Mouse (Mus musculus): ENCODE data around the gene Evx1.

The Evx1 gene

DNA sequence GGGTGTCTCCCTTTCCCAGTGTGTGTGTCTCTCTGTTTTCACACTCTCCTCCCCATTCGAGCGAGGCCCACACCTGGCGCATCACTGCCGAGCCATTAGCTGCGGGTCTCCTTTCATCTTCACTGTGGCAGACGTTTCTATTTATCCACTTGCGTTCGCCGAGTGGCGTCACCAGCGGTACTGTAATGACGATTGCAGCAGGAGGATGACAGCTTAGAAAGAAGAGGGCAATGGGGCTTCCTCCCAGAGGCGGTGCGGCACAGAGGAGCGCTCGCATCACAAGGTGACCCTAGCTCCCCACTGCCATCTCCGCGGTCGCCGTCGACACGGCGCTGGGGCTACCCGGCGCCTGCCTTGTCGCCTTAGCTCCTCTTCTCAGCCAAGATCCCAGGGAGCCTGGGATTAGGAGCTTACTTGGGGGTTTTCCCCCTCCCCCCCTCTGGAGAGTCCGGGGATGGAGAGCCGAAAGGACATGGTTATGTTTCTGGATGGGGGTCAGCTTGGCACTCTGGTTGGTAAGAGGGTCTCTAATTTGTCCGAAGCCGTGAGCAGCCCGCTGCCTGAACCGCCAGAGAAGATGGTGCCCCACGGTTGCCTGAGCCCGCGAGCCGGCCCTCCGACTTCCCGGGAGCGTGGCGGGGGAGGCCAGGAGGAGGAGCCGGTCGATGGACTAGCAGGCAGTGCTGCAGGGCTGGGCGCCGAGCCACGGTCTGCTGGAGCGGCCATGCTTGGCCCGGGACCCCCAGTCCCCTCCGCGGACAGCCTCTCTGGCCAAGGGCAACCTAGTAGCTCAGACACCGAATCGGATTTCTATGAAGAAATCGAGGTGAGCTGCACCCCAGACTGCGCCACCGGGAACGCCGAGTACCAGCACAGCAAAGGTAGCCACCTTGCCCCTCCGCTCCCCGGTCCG, at the start of gene Evx1:
Gene Evx1 (plus strand): TSS at position 108 of the 913 bp plus-strand sequence.
- DNase-seq (ENCODE audit: low spot score) = no peak

DNA sequence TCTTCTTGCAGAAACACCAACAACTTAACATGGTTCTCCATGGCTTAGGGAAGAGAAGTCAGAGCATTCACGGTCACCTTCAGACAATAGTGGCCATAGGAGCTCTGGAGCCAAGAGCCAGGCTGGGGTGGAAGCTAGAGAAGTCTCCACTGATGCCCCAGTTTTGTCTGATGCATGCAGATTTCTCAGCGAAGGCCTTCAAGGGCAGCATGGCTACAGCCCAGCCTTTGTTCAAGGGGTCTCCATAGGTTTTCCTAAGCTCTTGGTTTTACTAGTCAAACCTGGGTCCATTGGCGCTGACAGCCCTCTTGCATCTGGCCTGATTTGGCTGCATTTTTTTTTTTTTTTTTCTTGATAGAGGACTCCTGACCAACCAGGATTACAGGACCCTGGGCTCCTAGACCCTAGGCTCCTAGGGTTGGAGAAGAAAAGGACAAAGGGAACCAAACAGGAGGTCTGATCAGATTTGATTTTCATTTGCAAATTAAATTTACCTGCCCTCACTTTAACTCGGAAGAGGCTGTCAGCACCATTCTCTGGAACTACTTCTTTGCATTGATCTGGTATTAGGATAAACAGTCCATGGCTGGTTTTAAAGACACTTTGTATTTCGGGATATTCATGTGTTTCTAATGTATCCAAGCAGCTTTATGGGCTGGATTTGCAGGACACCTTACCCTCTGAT, 49.0 kb upstream of the Evx1 start:
- DNase-seq (ENCODE audit: low spot score) = no peak

DNA sequence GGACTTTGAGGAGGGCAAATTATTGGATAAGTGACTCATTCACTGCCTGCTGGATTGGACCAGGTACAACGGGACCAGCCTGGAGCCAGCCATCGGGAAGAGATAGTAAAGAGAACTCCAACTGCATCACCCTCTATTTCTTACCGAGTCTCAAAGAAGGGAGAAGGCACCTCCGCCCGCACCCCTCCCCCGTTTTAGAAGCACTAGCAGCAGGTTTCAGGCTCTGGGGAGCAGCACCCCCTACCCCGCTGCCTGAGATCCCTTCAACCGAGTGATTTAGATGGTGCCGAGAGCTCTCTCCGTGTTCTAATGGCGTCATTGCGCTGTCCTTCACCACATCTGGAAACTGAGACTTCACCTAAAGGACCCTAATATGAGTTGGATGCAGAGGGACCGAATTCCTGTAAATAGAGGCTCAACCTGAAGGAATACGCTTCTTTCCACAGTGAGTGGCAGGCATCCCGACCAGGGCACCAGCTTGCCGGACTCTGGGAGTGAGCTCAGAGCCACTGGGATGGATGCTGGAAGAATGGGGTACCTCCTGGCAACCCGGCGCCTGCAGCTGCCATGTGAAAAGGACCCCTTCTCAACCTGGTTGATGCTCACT, 47.9 kb upstream of the Evx1 start:
- DNase-seq (ENCODE audit: low spot score) = no peak

DNA sequence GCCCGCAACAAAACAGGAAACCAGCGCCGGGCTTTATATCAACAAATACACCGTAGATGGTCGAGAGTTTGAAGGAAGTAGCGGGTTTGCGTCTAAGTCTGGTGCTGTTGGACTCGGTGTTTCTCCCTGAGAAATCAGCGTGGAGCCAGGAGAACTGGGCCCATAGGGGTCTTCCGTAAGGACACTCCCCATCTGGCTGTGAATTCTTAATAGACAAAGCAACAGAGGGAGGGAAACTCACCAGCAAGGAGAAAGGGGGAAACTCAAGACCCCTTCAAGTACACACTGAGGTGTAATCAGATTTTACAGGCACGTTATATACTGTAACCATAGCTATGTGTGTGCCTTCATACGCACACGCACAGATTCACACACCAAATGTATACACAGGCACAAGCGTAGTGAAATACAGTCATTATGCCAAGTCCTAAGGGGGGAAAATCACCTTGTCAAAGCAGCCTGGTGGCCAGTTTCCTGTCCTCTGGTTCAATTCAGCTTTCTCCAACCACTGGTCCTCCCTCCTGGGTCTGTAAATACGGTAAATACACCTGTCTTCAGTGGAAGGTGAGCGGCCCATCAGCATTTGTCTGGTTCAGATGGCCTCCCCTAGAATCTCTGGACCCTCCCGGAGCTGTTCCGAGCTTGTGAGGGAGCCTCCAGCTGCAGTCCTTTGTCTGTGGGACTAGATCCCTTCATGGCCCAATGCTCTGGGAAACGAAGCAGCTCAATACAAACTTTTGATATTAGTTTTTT, 47.2 kb upstream of the Evx1 start:
- DNase-seq (ENCODE audit: low spot score) = no peak

DNA sequence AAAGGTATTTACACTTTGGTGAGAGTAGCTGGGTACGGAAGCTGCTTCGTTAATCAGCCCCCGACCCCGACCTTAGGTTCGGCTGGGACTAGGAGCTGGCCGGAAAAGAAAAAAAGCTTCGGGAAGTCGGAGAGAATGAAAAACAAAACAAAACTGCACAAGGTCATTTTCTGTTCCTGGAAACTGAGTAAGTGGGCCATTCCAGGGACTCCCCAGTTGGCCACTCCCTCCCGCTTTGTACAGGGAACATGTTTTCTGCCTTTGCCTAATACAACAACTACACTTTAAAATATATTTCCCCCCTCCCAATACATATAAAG, 46.7 kb upstream of the Evx1 start:
- DNase-seq (ENCODE audit: low spot score) = no peak

DNA sequence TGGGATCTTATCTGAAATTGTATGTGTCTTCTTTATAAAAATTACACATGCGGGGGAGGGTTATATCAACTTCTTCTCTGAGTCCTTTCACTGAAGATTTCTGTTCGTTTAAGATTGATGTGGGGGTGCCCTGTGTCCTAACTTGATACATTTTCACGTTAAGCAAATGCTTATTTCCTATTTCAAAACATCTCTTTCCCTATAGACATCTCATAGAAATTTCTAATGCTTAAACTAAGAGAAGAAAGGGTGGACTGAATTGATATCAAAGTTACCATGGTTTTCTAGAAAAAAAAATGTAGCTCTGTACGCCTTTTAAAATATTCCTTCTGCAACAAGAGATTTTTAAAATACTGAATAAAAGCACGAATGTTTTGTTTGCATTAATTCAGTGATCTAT, 46.1 kb upstream of the Evx1 start:
- DNase-seq (ENCODE audit: low spot score) = no peak

DNA sequence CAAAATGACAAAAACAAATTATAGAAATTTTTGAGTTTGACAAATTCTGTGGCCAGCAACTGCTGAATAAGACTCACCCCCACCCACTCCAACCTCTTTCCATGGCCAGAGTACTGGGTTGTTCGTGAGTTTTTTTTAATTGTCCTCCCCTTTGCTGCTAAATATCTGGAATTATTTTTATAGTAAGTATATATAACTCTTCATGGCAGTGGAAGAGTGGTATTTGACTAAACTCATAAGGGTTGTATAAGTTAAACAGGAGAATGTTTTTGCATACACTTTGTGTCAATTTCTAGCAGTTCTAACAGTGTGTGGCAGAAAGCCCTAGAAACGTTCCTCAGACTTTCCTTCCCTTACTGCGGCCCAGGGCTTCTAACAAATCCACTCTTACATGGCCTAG, 45.6 kb upstream of the Evx1 start:
- no peak for DNase-seq (ENCODE audit: low spot score)

DNA sequence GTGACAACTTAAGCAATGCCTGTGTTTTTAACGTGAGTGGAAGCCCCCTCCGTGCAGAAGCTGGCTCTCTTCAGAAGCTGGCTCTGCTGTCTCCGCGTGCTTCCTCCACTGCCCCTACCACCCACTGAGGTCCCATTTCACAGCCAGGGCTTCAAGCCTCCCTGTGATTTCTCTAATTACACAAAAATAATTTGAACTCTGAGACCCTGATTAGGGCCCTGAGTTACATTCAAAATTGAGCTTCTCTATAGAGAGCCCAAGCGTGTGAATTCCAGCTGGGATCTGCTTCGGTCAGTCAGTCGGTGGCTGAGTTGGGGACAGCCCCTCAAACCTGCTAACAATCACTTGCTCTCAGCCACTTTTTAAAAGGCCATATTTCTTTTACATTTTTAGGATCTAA, 45.0 kb upstream of the Evx1 start:
- no peak for DNase-seq (ENCODE audit: low spot score)

DNA sequence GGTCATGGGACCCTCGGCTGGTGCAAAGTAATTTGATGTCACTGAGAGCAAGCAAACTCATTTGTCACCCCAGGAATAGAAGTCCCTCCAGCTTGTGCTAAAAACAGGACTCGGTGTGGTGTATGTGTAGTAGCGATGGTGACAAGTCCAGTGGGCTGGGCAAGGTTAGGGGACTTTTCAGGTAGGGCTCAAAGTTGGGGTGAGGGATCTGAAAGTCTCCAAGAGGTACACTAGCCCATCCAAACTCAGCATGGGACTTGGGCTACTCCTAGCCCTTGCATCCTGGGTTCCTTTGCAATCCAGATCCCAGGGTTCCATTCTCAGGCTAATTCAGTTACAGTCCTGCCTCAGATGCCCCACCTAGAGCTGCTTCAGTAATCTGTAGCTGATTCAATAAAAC, 44.5 kb upstream of the Evx1 start:
- DNase-seq (ENCODE audit: low spot score) = no peak

DNA sequence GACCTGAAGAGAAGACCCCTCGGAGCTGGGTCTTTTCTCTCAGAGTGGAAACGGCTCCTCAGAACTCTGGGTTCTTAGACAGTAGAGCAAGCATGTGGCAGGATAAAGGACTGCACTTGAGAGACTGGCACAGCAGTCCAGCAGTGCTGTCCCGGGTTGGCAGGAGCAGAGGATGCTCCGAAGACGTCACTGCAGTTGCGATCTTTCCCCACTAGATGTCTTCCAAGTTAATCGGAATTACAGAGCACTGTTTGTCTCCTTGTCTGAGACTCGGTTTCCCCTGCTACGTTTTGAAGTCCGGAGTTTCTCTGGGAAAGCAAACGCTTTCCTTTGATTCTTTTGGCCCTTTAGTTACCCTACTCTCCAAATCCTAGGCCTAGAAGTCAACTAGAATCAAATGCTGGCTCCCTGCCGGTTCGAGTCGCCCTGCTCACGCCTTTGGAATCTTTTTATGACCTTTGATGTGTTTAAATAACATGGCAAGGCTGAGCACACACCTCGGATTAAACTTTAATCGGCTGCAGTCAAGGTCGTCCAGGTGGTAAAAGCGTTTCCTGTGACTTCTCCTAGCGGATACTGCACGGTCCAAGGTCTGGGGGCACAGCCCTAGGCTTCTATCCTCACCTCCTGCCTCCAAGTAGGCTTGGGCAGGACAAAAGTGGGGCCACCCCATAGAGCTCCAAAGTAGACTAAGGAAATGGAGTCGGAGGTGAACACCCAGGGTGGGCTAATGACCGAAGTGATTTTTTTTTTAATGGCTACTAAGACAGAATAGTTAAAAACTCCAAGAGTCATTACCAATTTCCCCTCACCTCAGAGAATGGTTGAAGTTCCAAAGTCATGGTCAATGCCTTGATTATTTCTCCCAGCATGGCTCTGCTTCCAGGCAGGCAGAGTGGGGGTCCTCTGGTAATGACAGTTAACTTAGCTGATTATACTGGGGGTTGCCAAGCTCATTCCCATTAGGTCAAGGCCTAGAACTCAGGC, 42.5 kb upstream of the Evx1 start:
- DNase-seq (ENCODE audit: low spot score) = no peak

DNA sequence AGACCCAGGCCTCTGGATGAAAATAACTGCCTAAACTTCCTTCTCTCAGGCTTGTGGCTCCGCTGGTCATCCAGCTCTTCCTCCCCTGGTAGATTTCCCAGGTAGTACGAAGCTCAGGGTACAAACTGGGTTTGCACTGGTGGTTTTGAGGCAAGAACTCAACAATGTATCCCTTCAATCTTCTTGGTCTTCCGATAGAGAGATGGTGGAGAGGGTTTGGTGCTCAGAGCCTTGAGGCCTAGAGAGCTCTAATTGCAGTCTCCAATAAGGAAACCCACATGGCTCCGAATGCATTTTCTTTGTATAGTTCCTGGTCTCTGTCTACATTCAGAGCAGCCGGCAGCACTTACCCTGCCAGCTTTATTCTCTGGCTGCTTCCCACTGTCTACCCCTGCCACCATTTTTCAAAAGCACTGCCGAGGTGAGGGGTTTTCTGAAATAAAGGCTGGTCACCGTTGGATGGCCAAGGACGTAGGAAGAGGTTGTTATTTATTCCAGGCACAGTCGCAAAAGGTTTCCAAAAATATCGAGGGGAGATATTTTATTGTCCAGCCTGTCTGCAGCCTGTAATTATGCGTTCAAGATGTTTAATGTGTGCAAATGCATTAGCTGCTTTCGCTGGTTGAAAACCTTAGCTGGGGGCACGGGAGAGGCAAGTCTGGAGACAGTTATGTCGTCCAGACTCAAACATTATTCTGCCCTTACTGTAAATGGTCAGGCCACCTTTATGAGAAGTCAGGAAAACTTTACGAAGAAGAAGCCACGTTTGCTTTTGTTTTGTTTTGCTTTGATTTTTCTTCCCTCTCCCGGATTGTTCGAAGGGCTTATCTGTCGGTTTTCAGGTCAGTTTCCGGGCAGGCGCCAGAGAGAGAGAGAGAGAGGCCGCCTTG, 40.3 kb upstream of the Evx1 start:
- DNase-seq (ENCODE audit: low spot score) = no peak

DNA sequence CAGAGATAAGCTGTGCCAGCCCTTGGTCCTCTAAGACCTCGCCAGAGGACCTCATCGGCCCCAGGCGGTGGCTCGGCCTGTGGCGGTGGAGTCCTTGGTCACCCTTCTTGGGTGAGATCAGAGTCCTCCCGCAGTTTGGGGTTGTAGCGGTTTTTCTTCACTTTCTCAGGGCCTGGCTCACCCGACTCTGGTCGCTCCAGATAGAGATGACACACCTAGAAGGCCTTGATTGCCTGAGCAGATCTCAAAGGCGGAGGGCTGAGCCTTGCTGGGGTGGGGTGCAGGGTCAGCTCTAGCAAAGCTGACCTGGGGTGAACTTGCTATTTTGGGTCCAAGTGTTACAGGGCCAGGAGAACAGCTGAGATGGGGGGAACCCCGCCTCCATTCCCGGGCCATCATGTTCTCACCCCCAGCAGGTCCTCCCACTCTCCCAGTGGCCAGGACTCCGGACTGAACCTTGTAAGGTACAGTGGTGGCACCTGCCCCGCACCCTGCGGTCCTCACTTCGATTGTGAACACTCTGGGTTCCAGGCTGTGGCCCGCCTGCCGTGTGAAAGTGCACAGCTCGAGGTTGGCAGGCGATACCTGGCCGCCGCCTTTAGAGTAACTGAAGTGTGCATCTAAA, 39.5 kb upstream of the Evx1 start:
- no peak for DNase-seq (ENCODE audit: low spot score)

DNA sequence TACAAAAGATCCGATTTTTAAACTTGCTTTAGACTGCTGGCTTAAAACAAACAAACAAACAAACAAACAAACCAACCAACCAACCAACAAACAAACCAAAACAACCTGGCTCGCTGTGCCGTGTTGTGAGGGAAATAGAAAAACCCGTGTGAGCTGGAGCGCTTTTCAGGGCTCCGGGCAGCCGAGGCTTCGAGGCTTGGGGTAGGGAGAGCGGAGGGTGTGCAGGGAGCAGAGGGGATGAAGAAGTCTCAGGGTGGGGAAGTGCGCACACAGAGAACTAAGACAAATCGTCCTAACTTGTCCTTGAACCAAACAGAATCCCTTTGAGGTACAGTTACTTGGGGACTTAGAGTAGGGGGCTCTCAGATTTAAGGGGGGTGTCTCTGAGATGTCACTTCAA, 38.7 kb upstream of the Evx1 start:
- DNase-seq (ENCODE audit: low spot score) = no peak

DNA sequence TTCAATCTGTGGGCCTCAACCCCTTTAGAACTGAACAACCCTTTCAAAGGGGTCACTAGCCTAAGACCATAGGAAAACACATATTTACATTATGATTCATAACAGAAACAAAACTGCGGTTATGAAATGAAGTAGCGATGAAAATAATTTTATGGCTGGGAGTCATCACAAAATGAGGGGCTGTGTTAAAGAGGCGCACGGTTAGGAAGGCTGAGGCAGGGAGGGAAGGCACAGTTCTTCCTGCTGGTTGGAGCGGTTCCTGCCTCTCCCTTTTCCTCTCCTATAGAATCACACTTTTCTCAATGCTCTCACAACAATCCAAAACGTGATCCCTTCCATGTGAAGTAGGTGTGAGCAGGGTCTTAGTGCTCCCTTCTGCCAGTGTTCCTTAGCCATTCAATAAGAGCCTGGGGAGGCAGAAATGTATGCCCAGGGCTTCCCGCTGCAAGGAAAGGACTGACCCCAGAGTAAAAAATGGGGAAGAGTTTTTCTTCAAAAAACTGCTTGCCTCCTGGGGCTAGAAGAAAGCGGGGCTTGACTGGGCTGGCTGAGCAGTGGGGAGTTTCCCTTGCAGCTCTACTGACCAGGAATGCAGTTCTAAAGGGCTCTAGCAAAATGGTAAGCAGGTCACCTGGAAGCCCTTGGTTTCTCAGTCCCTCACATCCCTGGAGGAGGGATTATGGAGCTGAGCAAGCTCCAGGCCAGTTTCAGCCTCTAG, 37.6 kb upstream of the Evx1 start:
- no peak for DNase-seq (ENCODE audit: low spot score)

DNA sequence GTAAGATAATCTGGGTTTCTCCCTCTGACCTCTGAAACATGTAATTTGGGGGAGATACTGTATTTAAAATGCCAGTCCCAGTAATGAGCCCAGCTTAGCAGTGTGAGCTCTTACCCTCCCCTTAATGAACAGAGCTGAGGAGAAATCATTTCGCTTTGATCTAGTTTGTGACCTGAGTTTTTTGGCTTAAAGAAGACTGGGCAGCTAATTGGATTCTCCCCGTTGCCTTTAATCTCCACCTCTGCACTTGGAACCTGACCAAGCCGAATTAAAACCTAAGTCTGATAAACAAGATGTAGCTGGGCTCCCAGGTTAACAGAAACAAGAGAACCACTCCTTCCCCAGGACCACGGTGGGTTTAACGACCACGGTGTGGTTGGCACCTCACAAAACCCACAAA, 36.9 kb upstream of the Evx1 start:
- no peak for DNase-seq (ENCODE audit: low spot score)

DNA sequence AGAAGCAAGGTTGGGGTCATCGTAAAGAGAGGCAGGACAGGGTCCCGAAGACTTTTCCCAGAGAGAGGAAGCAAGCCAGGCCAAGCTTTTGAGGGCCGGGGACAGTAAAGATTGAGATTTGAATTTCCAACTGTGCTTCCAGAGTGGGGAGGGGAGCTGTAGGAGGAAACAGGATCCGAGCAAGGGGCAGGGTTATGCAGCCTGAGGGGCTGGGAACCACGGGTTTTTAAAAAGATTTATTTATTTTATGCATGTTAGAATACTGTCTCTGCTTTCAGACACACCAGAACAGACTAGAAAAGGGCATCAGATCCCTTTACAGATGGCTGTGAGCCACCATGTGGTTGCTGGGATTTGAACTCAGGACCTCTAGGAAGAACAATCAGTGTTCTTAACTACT, 36.4 kb upstream of the Evx1 start:
- DNase-seq (ENCODE audit: low spot score) = no peak

DNA sequence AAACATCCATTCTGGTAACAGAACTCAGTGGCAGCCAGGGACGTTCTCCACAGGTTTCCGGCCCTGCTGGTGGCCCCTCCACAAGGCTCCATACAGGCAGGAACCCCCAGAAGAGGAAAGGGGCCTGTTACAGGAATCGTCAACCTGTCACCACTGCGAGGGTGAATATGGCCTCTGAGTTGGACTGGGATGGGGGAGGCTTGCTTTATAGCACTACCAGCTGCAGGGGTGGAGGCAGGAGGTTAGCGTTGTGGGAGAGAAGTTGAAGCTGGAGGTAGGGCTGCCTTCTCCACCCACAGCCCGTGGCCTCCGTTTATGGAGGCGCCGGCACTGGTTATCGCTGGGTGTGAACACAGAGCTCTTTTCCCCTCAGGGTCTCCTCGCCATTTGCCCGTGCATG, 32.2 kb upstream of the Evx1 start:
- DNase-seq (ENCODE audit: low spot score) = no peak

DNA sequence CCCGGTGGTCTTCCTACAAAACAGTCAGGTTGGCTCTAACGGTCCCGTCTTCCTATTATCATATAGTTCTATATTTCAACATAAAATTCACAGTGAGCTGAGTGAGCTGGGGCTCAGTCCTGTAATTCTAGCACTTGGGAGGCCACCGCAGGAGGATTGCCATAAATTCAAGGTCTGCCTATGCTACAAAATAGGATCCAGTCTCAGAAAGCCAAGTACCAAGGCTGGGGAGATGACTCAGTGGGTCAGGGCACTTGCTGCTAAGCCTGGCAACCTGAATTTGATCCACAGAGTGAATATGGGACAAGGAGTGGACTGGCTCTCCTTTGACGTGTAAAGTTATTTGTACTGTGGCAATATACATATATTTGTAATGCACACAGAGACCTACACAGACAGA, 29.4 kb upstream of the Evx1 start:
- no peak for DNase-seq (ENCODE audit: low spot score)

DNA sequence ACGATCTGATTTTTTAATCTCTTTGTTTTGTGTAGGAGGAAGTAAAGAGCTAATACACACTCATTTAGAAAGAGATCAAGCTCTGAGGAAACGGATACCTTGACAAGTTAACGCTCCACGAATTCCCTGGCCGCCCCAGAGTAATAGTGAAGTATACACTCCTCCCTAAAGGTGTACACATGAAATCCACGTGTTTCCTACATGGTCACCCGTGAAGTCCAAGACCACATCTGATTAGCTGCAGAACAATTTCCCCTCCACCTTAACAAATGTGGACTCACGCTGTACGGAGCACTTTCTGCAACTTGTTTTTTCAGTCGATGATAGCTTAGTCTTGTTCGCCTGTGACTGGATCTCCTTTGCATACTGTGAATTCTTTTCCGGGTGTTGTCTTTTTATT, 23.1 kb upstream of the Evx1 start:
- DNase-seq (ENCODE audit: low spot score) = no peak

Measured in testis, postnatal 14 days (tissue).